ENCODE assay signal across 17 mouse cellular contexts in the genomic region with DNA sequence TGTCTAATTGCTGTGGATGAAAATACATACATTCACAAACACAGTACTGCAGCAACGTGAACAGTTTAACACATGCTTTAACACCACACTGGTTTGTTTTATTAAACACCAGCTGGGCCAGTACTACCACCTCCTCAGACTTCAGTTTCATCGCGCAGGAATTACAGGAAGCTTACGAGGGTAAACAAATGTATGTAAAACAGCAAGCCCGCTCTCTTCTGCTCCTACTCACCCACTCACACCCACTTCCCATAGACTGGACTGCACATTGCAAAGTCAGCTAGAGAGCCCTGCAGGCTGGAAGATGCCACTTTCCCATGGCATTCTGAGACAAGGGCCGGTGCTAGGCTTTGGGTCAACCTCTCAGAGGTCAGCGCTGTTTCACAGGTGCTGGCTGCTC. TPM values are rescaled to one million over a fixed set of nuclear protein-coding genes. Genes with fewer than 3 reads are reported as not detected.
A peak's percentile ranks its signal among the peaks of the same experiment; 100 is the strongest.
DNase-seq lines count a peak whose midpoint lies in the region; ATAC-seq and TF ChIP-seq lines count a peak whose summit lies in the region.
"Had no signal": no experiment of that assay in that cellular context is flagged by ENCODE, and none has a peak within 500 bp of the region (broad histone marks: within the 10 kb centered on the region; RNA-seq: fewer than 3 reads in every experiment).

No protein-coding gene starts in this region.

- 37% methylated on average over 7 of the region's 7 CpGs for WGBS in spleen, adult 2 months
- WGBS in stomach, embryonic 14.5 days, result 55% methylated on average over 7 of the region's 7 CpGs

- TF ChIP-seq POLR2A in spleen, adult 2 months (IDR thresholded peaks at IDR 0.05; ENCODE audit: low read depth, low read length), result no peak
- no peak for TF ChIP-seq POLR2A in brain, embryonic 14.5 days (IDR thresholded peaks at IDR 0.05; ENCODE audit: borderline replicate concordance, extremely low read depth, insufficient read depth, insufficient read length, poor library complexity, severe bottlenecking)

- H3K27me3 ChIP-seq in spleen, adult 2 months (ENCODE audit: control insufficient read depth, insufficient read depth, low read length), result no peaks in the 10 kb centered on the region
- H3K27me3 ChIP-seq in stomach, embryonic 14.5 days (ENCODE audit: control insufficient read depth, insufficient read depth, low read length), result no peaks in the 10 kb centered on the region
- H3K27me3 ChIP-seq: forebrain, embryonic 15.5 days; liver, embryonic 13.5 days; neural tube, embryonic 12.5 days had no signal

- peaks cover 45% of the 10 kb centered on the region for H3K4me1 ChIP-seq in spleen, adult 2 months (ENCODE audit: control insufficient read depth, insufficient read depth, insufficient read length)
- peaks cover 6% of the 10 kb centered on the region; the same call in 1 of the 2 replicates for H3K4me1 ChIP-seq in stomach, embryonic 14.5 days (ENCODE audit: control insufficient read depth, insufficient read depth, low read length)
- H3K4me1 ChIP-seq: forebrain, embryonic 15.5 days; neural tube, embryonic 12.5 days had no signal

- no peak for TF ChIP-seq CTCF in spleen, adult 2 months (IDR thresholded peaks at IDR 0.05; ENCODE audit: extremely low read depth, insufficient read depth, insufficient read length, insufficient replicate concordance)
- no peak for TF ChIP-seq CTCF in brain, embryonic 14.5 days (IDR thresholded peaks at IDR 0.05; ENCODE audit: borderline replicate concordance, extremely low read depth, insufficient read depth, insufficient read length)

- peak overlapping the region; percentile 27; the same call in 1 of the 2 replicates for H3K4me3 ChIP-seq in spleen, adult 2 months (ENCODE audit: extremely low read depth, insufficient read depth, insufficient read length)
- H3K4me3 ChIP-seq in stomach, embryonic 14.5 days (ENCODE audit: low read depth, low read length), result no peak overlapping the region
- H3K4me3 ChIP-seq: forebrain, embryonic 15.5 days; heart, adult 2 months; liver, embryonic 13.5 days; neural tube, embryonic 12.5 days had no signal

- peak overlapping the region; percentile 96 for H3K27ac ChIP-seq in spleen, adult 2 months (ENCODE audit: insufficient read depth, low read length)
- H3K27ac ChIP-seq in stomach, embryonic 14.5 days (ENCODE audit: low read length), result no peak overlapping the region
- H3K27ac ChIP-seq: forebrain, embryonic 15.5 days; heart, adult 2 months; hindbrain, postnatal 0 days; liver, embryonic 13.5 days; neural tube, embryonic 12.5 days had no signal

- peaks cover 71% of the 10 kb centered on the region for H3K36me3 ChIP-seq in spleen, adult 2 months (ENCODE audit: control insufficient read depth, insufficient read depth, low read length)
- H3K36me3 ChIP-seq in stomach, embryonic 14.5 days (ENCODE audit: control insufficient read depth, insufficient read depth, low read length), result no peaks in the 10 kb centered on the region
- H3K36me3 ChIP-seq: forebrain, embryonic 15.5 days; liver, embryonic 13.5 days; neural tube, embryonic 12.5 days had no signal

- 0 out of 2 replicates have a peak, but pooled peaks have one; percentile 28 for ATAC-seq in stomach, embryonic 14.5 days (ENCODE audit: insufficient number of reproducible peaks, insufficient read depth, low FRiP score, low read depth)
- ATAC-seq: forebrain, embryonic 15.5 days; hindbrain, postnatal 0 days had no signal

- no peak overlapping the region for H3K9ac ChIP-seq in stomach, embryonic 14.5 days (replicated peaks; ENCODE audit: low read depth, low read length)
- H3K9ac ChIP-seq: forebrain, embryonic 15.5 days; liver, embryonic 13.5 days; neural tube, embryonic 12.5 days had no signal

- no peaks in the 10 kb centered on the region for H3K9me3 ChIP-seq in stomach, embryonic 14.5 days (ENCODE audit: control insufficient read depth, low read depth, low read length)
- H3K9me3 ChIP-seq: forebrain, embryonic 15.5 days; liver, embryonic 13.5 days; neural tube, embryonic 12.5 days had no signal

- DNase-seq in heart, adult 11 months, result peak; percentile 93
- DNase-seq in heart, adult 18-20 months, result no peak
- peak in 1 of 2 experiments; percentile 44 for DNase-seq in spleen, adult 2 months (ENCODE audit: low read depth in 1 of 2, low spot score in 2 of 2)
- no peak for DNase-seq in spleen, postnatal 4 days (ENCODE audit: low spot score in 2 of 2)
- peak; percentile 35 for DNase-seq in brain, embryonic 14.5 days (ENCODE audit: low read depth)
- DNase-seq in kidney, postnatal 4 days, result no peak
- DNase-seq: cerebellum, adult 9-10 months; heart, adult 2 months; kidney, adult 9 months; liver, embryonic 13.5 days; lung, postnatal 4 days; midbrain, embryonic 14.5 days; spleen, adult 18-20 months had no signal

- H3K4me2 ChIP-seq in stomach, embryonic 14.5 days (replicated peaks; ENCODE audit: low read depth, low read length), result no peak overlapping the region
- H3K4me2 ChIP-seq: forebrain, embryonic 15.5 days; liver, embryonic 13.5 days; neural tube, embryonic 12.5 days had no signal

RNA-seq across cellular contexts. Expression of gene Stard5, which starts 17.0 kb away (rescaled TPM):
- total RNA-seq in heart, adult 18-20 months (2021), result 10 to 100 TPM in 1 of 2 experiments, 1 to 10 TPM in 1; 7.5 to 10.9 TPM
- polyA plus RNA-seq in spleen, adult 2 months (2012; rRNA removed), result 15.6 and 18.4 TPM in 2 replicates
- 6.2 and 7.2 TPM in 2 replicates for polyA plus RNA-seq in brain, embryonic 14.5 days (2012; rRNA removed)
- polyA plus RNA-seq in stomach, embryonic 14.5 days (2014; fragmentation: Nextera tagmentation; extraction: Ambion mirVana), result 21.5 and 23.5 TPM in 2 replicates

Comparison
In these comparisons a context has a peak if more than half of its experiments do, and no peak if none do; other contexts are left out.
1. DNase-seq: peak in heart, adult 11 months (single experiment) and brain, embryonic 14.5 days (single experiment); none in heart, adult 18-20 months (0 of 2), spleen, postnatal 4 days (0 of 2) and kidney, postnatal 4 days (0 of 2).